Mouse (Mus musculus): ENCODE measurements around the gene Cpeb2. TPM values are rescaled to one million over a fixed set of nuclear protein-coding genes. Genes with fewer than 3 reads are reported as not detected.

Cpeb2 gene
- polyA plus RNA-seq, 1 experiment, result 14.8 TPM

GRCm38 (mm10) chr5:43235997-43236396 is 3.0 kb downstream of the Cpeb2 start:
- TF ChIP-seq POLR2A (IDR thresholded peaks at IDR 0.05; ENCODE audit: low read depth, low read length), result no peak
- TF ChIP-seq CTCF (IDR thresholded peaks at IDR 0.05; ENCODE audit: borderline replicate concordance, insufficient read depth, low read length), result no peak
- Histone ChIP-seq H3K4me3 (ENCODE audit: insufficient read depth, low read length) (peak overlapping the region; percentile 35), H3K4me1 (ENCODE audit: control insufficient read depth, insufficient read depth, low read length) (no peaks in the 10 kb centered on the region), H3K27ac (ENCODE audit: insufficient read depth, low read length) (no peak overlapping the region)

- no peak overlapping the region for H3K27ac ChIP-seq (ENCODE audit: insufficient read depth, low read length)
- TF ChIP-seq POLR2A (IDR thresholded peaks at IDR 0.05; ENCODE audit: low read depth, low read length) (no peak), CTCF (IDR thresholded peaks at IDR 0.05; ENCODE audit: borderline replicate concordance, insufficient read depth, low read length) (no peak)
- H3K4me3 ChIP-seq (ENCODE audit: insufficient read depth, low read length), result no peak overlapping the region
- H3K4me1 ChIP-seq (ENCODE audit: control insufficient read depth, insufficient read depth, low read length), result no peaks in the 10 kb centered on the region
Measured at GRCm38 (mm10) chr5:43236476-43236875, 3.5 kb downstream of the Cpeb2 start.

- H3K27ac ChIP-seq (ENCODE audit: insufficient read depth, low read length), result no peak overlapping the region
- no peaks in the 10 kb centered on the region for H3K4me1 ChIP-seq (ENCODE audit: control insufficient read depth, insufficient read depth, low read length)
- TF ChIP-seq POLR2A (IDR thresholded peaks at IDR 0.05; ENCODE audit: low read depth, low read length) (no peak), CTCF (IDR thresholded peaks at IDR 0.05; ENCODE audit: borderline replicate concordance, insufficient read depth, low read length) (no peak)
- no peak overlapping the region for H3K4me3 ChIP-seq (ENCODE audit: insufficient read depth, low read length)
Measured at GRCm38 (mm10) chr5:43237238-43237637, 4.3 kb downstream of the Cpeb2 start.

- TF ChIP-seq CTCF (IDR thresholded peaks at IDR 0.05; ENCODE audit: borderline replicate concordance, insufficient read depth, low read length), result no peak
- TF ChIP-seq POLR2A (IDR thresholded peaks at IDR 0.05; ENCODE audit: low read depth, low read length), result no peak
- Histone ChIP-seq H3K4me1 (ENCODE audit: control insufficient read depth, insufficient read depth, low read length) (no peaks in the 10 kb centered on the region), H3K27ac (ENCODE audit: insufficient read depth, low read length) (no peak overlapping the region), H3K4me3 (ENCODE audit: insufficient read depth, low read length) (no peak overlapping the region)
Measured at GRCm38 (mm10) chr5:43239141-43239835, 6.3 kb downstream of the Cpeb2 start.

GRCm38 (mm10) chr5:43240729-43241128 is 7.8 kb downstream of the Cpeb2 start:
- no peaks in the 10 kb centered on the region for H3K4me1 ChIP-seq (ENCODE audit: control insufficient read depth, insufficient read depth, low read length)
- H3K27ac ChIP-seq (ENCODE audit: insufficient read depth, low read length), result no peak overlapping the region
- no peak overlapping the region for H3K4me3 ChIP-seq (ENCODE audit: insufficient read depth, low read length)
- no peak for TF ChIP-seq POLR2A (IDR thresholded peaks at IDR 0.05; ENCODE audit: low read depth, low read length)
- TF ChIP-seq CTCF (IDR thresholded peaks at IDR 0.05; ENCODE audit: borderline replicate concordance, insufficient read depth, low read length), result no peak

- Histone ChIP-seq H3K27ac (ENCODE audit: insufficient read depth, low read length) (no peak overlapping the region), H3K4me3 (ENCODE audit: insufficient read depth, low read length) (no peak overlapping the region), H3K4me1 (ENCODE audit: control insufficient read depth, insufficient read depth, low read length) (no peaks in the 10 kb centered on the region)
- TF ChIP-seq POLR2A (IDR thresholded peaks at IDR 0.05; ENCODE audit: low read depth, low read length) (no peak), CTCF (IDR thresholded peaks at IDR 0.05; ENCODE audit: borderline replicate concordance, insufficient read depth, low read length) (no peak)
Measured at GRCm38 (mm10) chr5:43246236-43246635, 13.3 kb downstream of the Cpeb2 start.

- H3K4me3 ChIP-seq (ENCODE audit: insufficient read depth, low read length), result no peak overlapping the region
- H3K27ac ChIP-seq (ENCODE audit: insufficient read depth, low read length), result no peak overlapping the region
- no peaks in the 10 kb centered on the region for H3K4me1 ChIP-seq (ENCODE audit: control insufficient read depth, insufficient read depth, low read length)
- TF ChIP-seq POLR2A (IDR thresholded peaks at IDR 0.05; ENCODE audit: low read depth, low read length), result no peak
Measured at GRCm38 (mm10) chr5:43246954-43247353, 14.0 kb downstream of the Cpeb2 start.

- Histone ChIP-seq H3K27ac (ENCODE audit: insufficient read depth, low read length) (peak overlapping the region; percentile 28), H3K4me3 (ENCODE audit: insufficient read depth, low read length) (no peak overlapping the region), H3K4me1 (ENCODE audit: control insufficient read depth, insufficient read depth, low read length) (no peaks in the 10 kb centered on the region)
- TF ChIP-seq CTCF (IDR thresholded peaks at IDR 0.05; ENCODE audit: borderline replicate concordance, insufficient read depth, low read length) (no peak), POLR2A (IDR thresholded peaks at IDR 0.05; ENCODE audit: low read depth, low read length) (no peak)
Measured at GRCm38 (mm10) chr5:43248001-43248430, 15.0 kb downstream of the Cpeb2 start.

GRCm38 (mm10) chr5:43257490-43257889 is 24.5 kb downstream of the Cpeb2 start:
- H3K27ac ChIP-seq (ENCODE audit: insufficient read depth, low read length), result no peak overlapping the region
- TF ChIP-seq CTCF (IDR thresholded peaks at IDR 0.05; ENCODE audit: borderline replicate concordance, insufficient read depth, low read length) (no peak), POLR2A (IDR thresholded peaks at IDR 0.05; ENCODE audit: low read depth, low read length) (no peak)
- no peaks in the 10 kb centered on the region for H3K4me1 ChIP-seq (ENCODE audit: control insufficient read depth, insufficient read depth, low read length)
- H3K4me3 ChIP-seq (ENCODE audit: insufficient read depth, low read length), result no peak overlapping the region

GRCm38 (mm10) chr5:43258472-43259142 is 25.6 kb downstream of the Cpeb2 start:
- TF ChIP-seq CTCF (IDR thresholded peaks at IDR 0.05; ENCODE audit: borderline replicate concordance, insufficient read depth, low read length) (no peak), POLR2A (IDR thresholded peaks at IDR 0.05; ENCODE audit: low read depth, low read length) (no peak)
- H3K4me3 ChIP-seq (ENCODE audit: insufficient read depth, low read length), result no peak overlapping the region
- H3K4me1 ChIP-seq (ENCODE audit: control insufficient read depth, insufficient read depth, low read length), result no peaks in the 10 kb centered on the region
- no peak overlapping the region for H3K27ac ChIP-seq (ENCODE audit: insufficient read depth, low read length)
